Mouse (Mus musculus) limb, embryonic 11.5 days (tissue): ENCODE measurements around the gene Tnfaip6. TPM values are rescaled to one million over a fixed set of nuclear protein-coding genes. Genes with fewer than 3 reads are reported as not detected.

Experiments used
- ATAC-seq: fragments of 200-750 bp; cut with Nextera tagmentation; 2 replicates; pipeline ENCODE4 v1.8.0; 2017; ENCODE audit warnings: low read depth; ENCODE audit not compliant: insufficient number of reproducible peaks, low FRiP score, low TSS enrichment
- DNase-seq: peaks from one replicate; pipeline ENCODE4 v3.0.0-alpha.2; 2015; ENCODE audit warnings: low spot score
- H3K27ac ChIP-seq: fragments of 300-500 bp; sonication (generic); replicated peaks from 2 replicates; pipeline ENCODE4 v1.5.1; 2014; ENCODE audit warnings: low read depth, mild to moderate bottlenecking, low read length
- H3K27me3 ChIP-seq: fragments of 300-500 bp; sonication (generic); 2 replicates; pipeline ENCODE4 v1.6.1; 2014; ENCODE audit warnings: mild to moderate bottlenecking, low read length, mixed read lengths; ENCODE audit not compliant: control insufficient read depth, insufficient read depth
- H3K36me3 ChIP-seq: fragments of 300-500 bp; sonication (generic); 2 replicates; pipeline ENCODE4 v1.6.1; 2014; ENCODE audit warnings: mild to moderate bottlenecking, low read length, moderate library complexity, mixed read lengths; ENCODE audit not compliant: control insufficient read depth, insufficient read depth
- H3K4me1 ChIP-seq: fragments of 300-500 bp; sonication (generic); 2 replicates; pipeline ENCODE4 v1.6.1; 2014; ENCODE audit warnings: low read length, mixed read lengths; ENCODE audit not compliant: control insufficient read depth, insufficient read depth
- H3K4me2 ChIP-seq: fragments of 300-500 bp; sonication (generic); 2 replicates; pipeline ENCODE4 v1.6.1; 2014; ENCODE audit warnings: low read depth, mild to moderate bottlenecking, moderate library complexity; ENCODE audit not compliant: severe bottlenecking
- H3K4me3 ChIP-seq: fragments of 300-500 bp; sonication (generic); 2 replicates; pipeline ENCODE4 v1.5.1; 2014; ENCODE audit warnings: low read depth, low read length
- H3K9ac ChIP-seq: fragments of 300-500 bp; sonication (generic); 2 replicates; pipeline ENCODE4 v1.6.1; 2014; ENCODE audit warnings: mild to moderate bottlenecking, low read length
- H3K9me3 ChIP-seq: fragments of 300-500 bp; sonication (generic); 2 replicates; pipeline ENCODE4 v1.6.1; 2016; ENCODE audit warnings: low read length; ENCODE audit not compliant: control insufficient read depth
- WGBS: fragments of 180-500 bp; shearing (Covaris S2); extraction: QIAGEN DNeasy Blood & Tissue Kit; methylation state at CpG from one replicate; pipeline ENCODE4 v1.1.7; 2014; 5-methylcytosine and 5-hydroxymethylcytosine counted together
- polyA plus RNA-seq: library from polyadenylated mRNA; unstranded; fragments of >200 nt; fragmentation: Nextera tagmentation; extraction: Ambion mirVana; gene quantifications from 2 replicates; pipeline ENCODE4 v1.2.1, GENCODE M21; 2014

Gene Tnfaip6
- polyA plus RNA-seq, 1 experiment from 2014 or later: 46.9 TPM

DNA sequence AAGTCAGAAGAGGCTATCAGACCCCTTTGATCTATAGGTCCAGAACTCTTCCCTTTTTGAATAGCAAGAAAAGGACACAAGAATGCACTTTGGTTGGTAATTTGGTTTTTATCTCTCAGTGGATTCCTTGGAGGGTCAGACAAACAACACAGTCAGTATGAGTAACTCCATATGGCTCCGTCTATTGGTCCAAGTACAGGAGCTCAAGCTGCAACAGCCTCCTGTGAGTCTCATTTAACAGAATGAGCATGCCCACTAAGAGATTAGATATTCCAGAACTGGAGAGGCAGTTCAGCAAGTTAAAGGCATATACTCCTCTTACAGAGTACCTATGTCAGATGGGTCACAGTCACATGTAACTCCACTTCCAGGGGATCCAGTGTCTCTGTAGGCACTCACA, 19.3 kb downstream of the Tnfaip6 start:
- Histone ChIP-seq H3K27me3 (no peaks in the 10 kb centered on the region), H3K36me3 (no peaks in the 10 kb centered on the region), H3K9me3 (no peaks in the 10 kb centered on the region), H3K4me2 (no peak overlapping the region), H3K4me1 (no peaks in the 10 kb centered on the region), H3K4me3 (no peak overlapping the region), H3K27ac (no peak overlapping the region), H3K9ac (no peak overlapping the region)
- 78% methylated on average over 1 of the region's 1 CpGs for WGBS
- ATAC-seq (no peak), DNase-seq (no peak)

GRCm38 (mm10) chr2:52057681-52058080, 19.9 kb downstream of the Tnfaip6 start:
- no peak overlapping the region for H3K9ac ChIP-seq
- no peaks in the 10 kb centered on the region for H3K36me3 ChIP-seq
- DNase-seq (no peak), ATAC-seq (no peak)
- no peak overlapping the region for H3K27ac ChIP-seq
- H3K4me1 ChIP-seq: no peaks in the 10 kb centered on the region
- H3K4me2 ChIP-seq: no peak overlapping the region
- no peaks in the 10 kb centered on the region for H3K27me3 ChIP-seq
- H3K4me3 ChIP-seq: no peak overlapping the region
- H3K9me3 ChIP-seq: no peaks in the 10 kb centered on the region

GRCm38 (mm10) chr2:52068641-52069040, 30.8 kb downstream of the Tnfaip6 start:
- 91% methylated on average over 1 of the region's 1 CpGs for WGBS
- Histone ChIP-seq H3K27me3 (no peaks in the 10 kb centered on the region), H3K27ac (no peak overlapping the region), H3K9ac (no peak overlapping the region), H3K4me3 (no peak overlapping the region), H3K4me1 (0 out of 2 replicates have a peak, but pooled peaks cover 3% of the 10 kb centered on the region), H3K9me3 (no peaks in the 10 kb centered on the region), H3K36me3 (no peaks in the 10 kb centered on the region), H3K4me2 (no peak overlapping the region)
- no peak for ATAC-seq
- no peak for DNase-seq

GRCm38 (mm10) chr2:52070816-52071215, 33.0 kb downstream of the Tnfaip6 start:
- no peaks in the 10 kb centered on the region for H3K27me3 ChIP-seq
- H3K9me3 ChIP-seq: no peaks in the 10 kb centered on the region
- peaks cover 7% of the 10 kb centered on the region; the same call in 1 of the 2 replicates for H3K36me3 ChIP-seq
- 0 out of 2 replicates have a peak, but pooled peaks cover 3% of the 10 kb centered on the region for H3K4me1 ChIP-seq
- H3K9ac ChIP-seq: no peak overlapping the region
- 84% methylated on average over 5 of the region's 5 CpGs for WGBS
- DNase-seq (no peak), ATAC-seq (no peak)
- no peak overlapping the region for H3K4me3 ChIP-seq
- no peak overlapping the region for H3K27ac ChIP-seq
- H3K4me2 ChIP-seq: no peak overlapping the region

- Histone ChIP-seq H3K9me3 (no peaks in the 10 kb centered on the region), H3K4me1 (0 out of 2 replicates have a peak, but pooled peaks cover 3% of the 10 kb centered on the region), H3K36me3 (peaks cover 10% of the 10 kb centered on the region; the same call in 1 of the 2 replicates), H3K27ac (no peak overlapping the region; the same call in 1 of the 2 replicates), H3K9ac (peak overlapping the region; percentile 97; the same call in 1 of the 2 replicates), H3K27me3 (no peaks in the 10 kb centered on the region), H3K4me2 (peak overlapping the region; percentile 61; the same call in 1 of the 2 replicates), H3K4me3 (no peak overlapping the region)
- WGBS: 46% methylated on average over 13 of the region's 13 CpGs
- DNase-seq (no peak), ATAC-seq (no peak)
Measured at GRCm38 (mm10) chr2:52071241-52071991, 33.6 kb downstream of the Tnfaip6 start.

- Histone ChIP-seq H3K9me3 (no peaks in the 10 kb centered on the region), H3K4me3 (peak overlapping the region; percentile 86), H3K36me3 (peaks cover 10% of the 10 kb centered on the region; the same call in 1 of the 2 replicates), H3K4me2 (peak overlapping the region; percentile 61), H3K4me1 (0 out of 2 replicates have a peak, but pooled peaks cover 3% of the 10 kb centered on the region), H3K27ac (peak overlapping the region; percentile 45; the same call in 1 of the 2 replicates), H3K9ac (peak overlapping the region; percentile 97), H3K27me3 (no peaks in the 10 kb centered on the region)
- ATAC-seq (peak; percentile 45), DNase-seq (no peak)
- 4% methylated on average over 10 of the region's 10 CpGs for WGBS
Measured at GRCm38 (mm10) chr2:52072065-52072490, 34.3 kb downstream of the Tnfaip6 start.

GRCm38 (mm10) chr2:52072491-52073140, 34.8 kb downstream of the Tnfaip6 start, which contains the start of gene Rif1:
Gene Rif1 (plus strand): TSS chr2:52072832.
- Histone ChIP-seq H3K4me2 (peak within 1 kb of the TSS; percentile 61), H3K36me3 (peaks cover 10% of the 10 kb centered on the region; the same call in 1 of the 2 replicates), H3K27me3 (no peaks in the 10 kb centered on the region), H3K4me1 (0 out of 2 replicates have a peak, but pooled peaks cover 3% of the 10 kb centered on the region), H3K4me3 (peak within 1 kb of the TSS; percentile 86), H3K9me3 (no peaks in the 10 kb centered on the region), H3K9ac (peak within 1 kb of the TSS; percentile 97), H3K27ac (peak within 1 kb of the TSS; percentile 91)
- peak; percentile 93 for ATAC-seq
- DNase-seq: peak; percentile 93
- WGBS: 0% methylated on average over 46 of the region's 72 CpGs

- ATAC-seq: no peak; the same call in 1 of the 2 replicates
- peak overlapping the region; percentile 86 for H3K4me3 ChIP-seq
- H3K36me3 ChIP-seq: peaks cover 10% of the 10 kb centered on the region; the same call in 1 of the 2 replicates
- H3K4me1 ChIP-seq: 0 out of 2 replicates have a peak, but pooled peaks cover 3% of the 10 kb centered on the region
- H3K9ac ChIP-seq: peak overlapping the region; percentile 97
- peak overlapping the region; percentile 61 for H3K4me2 ChIP-seq
- 1% methylated on average over 56 of the region's 56 CpGs for WGBS
- H3K27ac ChIP-seq: peak overlapping the region; percentile 91
- no peak for DNase-seq
- no peaks in the 10 kb centered on the region for H3K27me3 ChIP-seq
- H3K9me3 ChIP-seq: no peaks in the 10 kb centered on the region
Measured at GRCm38 (mm10) chr2:52073141-52073904, 35.5 kb downstream of the Tnfaip6 start.
